Comparison of ENCODE assay signal across 10 mouse cellular contexts in the genomic region with DNA sequence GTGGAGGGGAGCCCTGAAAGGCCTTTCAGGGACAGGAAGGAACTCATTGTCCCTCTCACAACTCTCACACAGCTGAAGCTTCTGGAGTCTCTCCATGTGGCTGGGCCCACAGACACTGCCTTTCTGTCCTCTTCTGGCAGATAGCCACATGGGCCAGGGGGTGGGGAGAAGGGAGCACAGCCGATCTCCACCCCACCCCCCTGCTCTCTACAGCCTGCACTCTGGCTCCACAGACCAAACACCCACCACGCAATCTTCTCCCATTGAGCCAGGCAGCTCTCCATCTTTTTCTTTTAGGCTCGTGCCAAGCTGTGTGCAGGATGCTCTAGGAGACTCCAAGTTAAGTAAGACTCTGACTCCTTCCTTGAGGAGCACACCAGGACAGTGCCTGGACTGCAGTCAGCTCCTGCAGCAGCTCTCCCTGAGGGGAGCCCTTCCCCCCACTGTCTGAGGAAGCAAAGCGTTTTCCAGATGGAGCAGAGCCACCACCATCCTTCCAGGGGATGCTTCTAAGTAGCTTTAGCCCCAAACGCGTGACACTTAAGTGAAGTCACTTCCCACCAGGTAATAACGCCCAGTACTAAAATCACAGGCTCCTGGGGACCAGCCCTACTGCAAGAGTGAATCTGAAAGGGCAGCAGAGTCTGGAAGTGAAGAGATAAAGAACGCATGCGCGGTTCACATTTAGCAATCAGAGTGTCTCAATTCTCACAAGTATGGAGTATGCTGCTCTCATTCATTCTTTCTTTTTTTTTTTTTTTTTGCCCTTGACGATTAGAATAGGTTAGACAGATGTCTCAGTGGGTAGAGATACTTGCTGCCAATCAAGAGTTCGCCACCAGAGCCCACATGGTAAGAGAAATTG. TPM values are rescaled to one million over a fixed set of nuclear protein-coding genes. Genes with fewer than 3 reads are reported as not detected.
DNase-seq lines count a peak whose midpoint lies in the region; ATAC-seq and TF ChIP-seq lines count a peak whose summit lies in the region.
"Had no signal": no experiment of that assay in that cellular context is flagged by ENCODE, and none has a peak within 500 bp of the region (broad histone marks: within the 10 kb centered on the region; RNA-seq: fewer than 3 reads in every experiment).

No protein-coding gene starts in this region.

- in situ Hi-C loops in CH12.LX (cut with MboI; ENCODE audit: low pct_ligation_motif_present, low pct_unique_long_range_greater_than_20kb, low sequenced_read_pairs) = no loop called here

- H3K4me1 ChIP-seq in CH12.LX (ENCODE audit: control insufficient read depth in 1 of 2, insufficient read depth in 2 of 2) = peaks cover 7 to 18% of the 10 kb centered on the region in 2 experiments
- peaks cover 4% of the 10 kb centered on the region for H3K4me1 ChIP-seq in cerebellum, adult 2 months (ENCODE audit: control insufficient read depth, insufficient read depth, low read length)
- 0 out of 2 replicates have a peak, but pooled peaks cover 4% of the 10 kb centered on the region for H3K4me1 ChIP-seq in thymus, adult 2 months (replicated peaks; ENCODE audit: control insufficient read depth, insufficient read depth, low read length)

- H3K36me3 ChIP-seq in CH12.LX (replicated peaks in 1 of 2; ENCODE audit: control insufficient read depth in 1 of 2, insufficient read depth in 1 of 2, low read length in 1 of 2) = peaks cover 31 to 63% of the 10 kb centered on the region in 2 experiments
- H3K36me3 ChIP-seq in thymus, adult 2 months (ENCODE audit: control insufficient read depth, insufficient read depth, low read length) = no peaks in the 10 kb centered on the region
- H3K36me3 ChIP-seq: G1E had no signal

- peak; percentile 76 for ATAC-seq in frontal cortex, adult (ENCODE audit: low TSS enrichment)

- no peaks in the 10 kb centered on the region for H3K9me3 ChIP-seq in CH12.LX (replicated peaks; ENCODE audit: low read length)
- H3K9me3 ChIP-seq: G1E had no signal

- TF ChIP-seq POLR2A in CH12.LX (IDR thresholded peaks at IDR 0.05; ENCODE audit: low read depth, low read length) = no peak
- TF ChIP-seq POLR2A in cerebellum, adult 2 months (IDR thresholded peaks at IDR 0.05; ENCODE audit: borderline replicate concordance, insufficient read depth, low read length) = no peak
- no peak for TF ChIP-seq POLR2A in thymus, adult 2 months (IDR thresholded peaks at IDR 0.05; ENCODE audit: control insufficient read depth, extremely low read depth, insufficient read depth, low read length, poor library complexity)

- TF ChIP-seq RAD21 in CH12.LX (IDR thresholded peaks at IDR 0.05; ENCODE audit: low read depth, low read length) = no peak

- 21% methylated on average over 12 of the region's 12 CpGs for WGBS in cerebellum, adult 2 months
- WGBS in thymus, adult 2 months = 90% methylated on average over 12 of the region's 12 CpGs

- H3K4me2 ChIP-seq in CH12.LX (ENCODE audit: insufficient read depth, low read depth, poor library complexity, severe bottlenecking) = peak overlapping the region; percentile 71

- TF ChIP-seq EP300 in CH12.LX (IDR thresholded peaks at IDR 0.05; ENCODE audit: low read length) = no peak

- H3K4me3 ChIP-seq in CH12.LX (replicated peaks in 1 of 3; ENCODE audit: low read depth in 2 of 3, low read length in 2 of 3, poor library complexity in 1 of 3) = peak overlapping the region; percentile 57 to 66 (median 66)
- peak overlapping the region; percentile 3 for H3K4me3 ChIP-seq in cerebellum, adult 2 months (replicated peaks; ENCODE audit: insufficient read depth, low read depth, low read length)
- peak overlapping the region; percentile 34 for H3K4me3 ChIP-seq in layer of hippocampus, adult 2 months
- no peak overlapping the region for H3K4me3 ChIP-seq in thymus, adult 2 months (ENCODE audit: control insufficient read depth, insufficient read depth, low read length)

- peaks cover 40% of the 10 kb centered on the region for H3K79me2 ChIP-seq in CH12.LX (replicated peaks; ENCODE audit: control insufficient read depth, extremely low read depth, insufficient read depth, poor library complexity, severe bottlenecking)

- H3K27ac ChIP-seq in CH12.LX (ENCODE audit: insufficient read depth, low read depth) = peak overlapping the region; percentile 23; the same call in 1 of the 2 replicates
- peak overlapping the region; percentile 58; the same call in 1 of the 2 replicates for H3K27ac ChIP-seq in cerebellum, adult 2 months (ENCODE audit: insufficient read depth, low read length)
- peak overlapping the region; percentile 91 for H3K27ac ChIP-seq in layer of hippocampus, adult 2 months
- H3K27ac ChIP-seq in thymus, adult 2 months (ENCODE audit: control insufficient read depth, insufficient read depth, low read length) = no peak overlapping the region
- H3K27ac ChIP-seq: kidney, postnatal 0 days had no signal

- no peak for TF ChIP-seq CTCF in CH12.LX (conservative IDR thresholded peaks at IDR 0.05 in 1 of 2, IDR thresholded peaks at IDR 0.05 in 1 of 2; ENCODE audit: low read depth in 2 of 2, low read length in 2 of 2)
- TF ChIP-seq CTCF in cerebellum, adult 2 months (IDR thresholded peaks at IDR 0.05; ENCODE audit: borderline replicate concordance, insufficient read depth, low read depth, low read length) = no peak
- no peak for TF ChIP-seq CTCF in layer of hippocampus, adult 2 months (conservative IDR thresholded peaks at IDR 0.05)
- TF ChIP-seq CTCF in thymus, adult 2 months (IDR thresholded peaks at IDR 0.05; ENCODE audit: borderline replicate concordance, control insufficient read depth, extremely low read depth, insufficient read depth, low read length, poor library complexity) = no peak

- intact Hi-C loops in heart, postnatal 14 days (cut with DNase I) = loop anchor here (5.0 kb wide), 1 partner anchor 33 kb away; no protein-coding TSS in a partner anchor

- peak; percentile 34 for DNase-seq in CH12.LX (ENCODE audit: extremely low read depth)
- DNase-seq in cerebellum, adult 2 months = peak; percentile 61 to 78
- DNase-seq in heart, postnatal 14 days = peak; percentile 81 to 84
- DNase-seq in layer of hippocampus, adult 2 months (ENCODE audit: low spot score in 2 of 2) = peak; percentile 78 to 83
- DNase-seq in lung, postnatal 25 days (ENCODE audit: low spot score) = peak; percentile 25
- peak; percentile 87 for DNase-seq in skeletal muscle tissue, adult 2 months (ENCODE audit: low read depth, low spot score)
- no peak for DNase-seq in thymus, adult 2 months

- H3K9ac ChIP-seq in CH12.LX (ENCODE audit: insufficient read depth, low read depth) = peak overlapping the region; percentile 72

- dilution Hi-C loops in CH12.LX (cut with MboI; ENCODE audit: extremely low pct_ligation_motif_present, extremely low pct_unique_long_range_greater_than_20kb, low sequenced_read_pairs) = no loop called here

- H3K27me3 ChIP-seq in CH12.LX (replicated peaks) = no peaks in the 10 kb centered on the region
- H3K27me3 ChIP-seq in cerebellum, adult 2 months (ENCODE audit: control insufficient read depth, insufficient read depth, low read length) = no peaks in the 10 kb centered on the region
- H3K27me3 ChIP-seq in thymus, adult 2 months (ENCODE audit: control insufficient read depth, insufficient read depth, low read length) = no peaks in the 10 kb centered on the region

TF ChIP-seq in CH12.LX, 34 proteins besides CTCF, POLR2A, EP300 and RAD21:
- 0 out of 2 replicates have a peak, but pooled peaks have one; percentile 39 for TF ChIP-seq CHD2 (IDR thresholded peaks at IDR 0.05; ENCODE audit: low read length)
- 0 out of 2 replicates have a peak, but pooled peaks have one; percentile 48 for TF ChIP-seq MYC (IDR thresholded peaks at IDR 0.05; ENCODE audit: low read depth, low read length)
- TF ChIP-seq TCF12 (IDR thresholded peaks at IDR 0.05; ENCODE audit: low read depth, low read length) = peak; percentile 21; the same call in 1 of the 2 replicates
- TF ChIP-seq USF1 (IDR thresholded peaks at IDR 0.05; ENCODE audit: low read depth, low read length) = no peak

RNA-seq across cellular contexts. Expression of a gene that starts 28.8 kb away (rescaled TPM):
- total RNA-seq in CH12.LX (2012; rRNA removed) (8.9 and 9.1 TPM in 2 replicates), CH12.LX (2014; rRNA removed) (2.9 and 3.7 TPM in 2 replicates)
- polyA plus RNA-seq in CH12.LX (2012; ENCODE audit: insufficient read length, low read depth) = 10.4 and 10.6 TPM in 2 replicates
- polyA plus RNA-seq in cerebellum, adult 2 months (2012; rRNA removed) = 12.3 and 13.5 TPM in 2 replicates
- 10 to 100 TPM; 13.6 to 15.3 TPM for total RNA-seq in heart, postnatal 14 days (2021)
- total RNA-seq in layer of hippocampus, adult 2 months (2021) = 10 to 100 TPM; 37.0 to 38.2 TPM
- polyA plus RNA-seq in thymus, adult 2 months (2012; rRNA removed) = 2.6 and 3.2 TPM in 2 replicates
- polyA plus RNA-seq: G1E had no signal

RNA-seq across cellular contexts. Expression of a gene that starts 44.8 kb away (rescaled TPM):
- 10.1 and 16.5 TPM in 2 replicates for total RNA-seq in CH12.LX (2012; rRNA removed)
- 4.8 and 5.6 TPM in 2 replicates for total RNA-seq in CH12.LX (2014; rRNA removed)
- 15.9 and 17.7 TPM in 2 replicates for polyA plus RNA-seq in CH12.LX (2012; ENCODE audit: insufficient read length, low read depth)
- polyA plus RNA-seq in cerebellum, adult 2 months (2012; rRNA removed) = 30.2 and 33.2 TPM in 2 replicates
- 10 to 100 TPM; 15.3 to 18.3 TPM for total RNA-seq in heart, postnatal 14 days (2021)
- 10 to 100 TPM; 27.5 to 32.0 TPM for total RNA-seq in layer of hippocampus, adult 2 months (2021)
- 17.0 and 18.8 TPM in 2 replicates for polyA plus RNA-seq in thymus, adult 2 months (2012; rRNA removed)

RNA-seq across cellular contexts. Expression of a gene that starts 56.6 kb away (rescaled TPM):
- total RNA-seq in CH12.LX (2012; rRNA removed) (1.6 and 2.6 TPM in 2 replicates), CH12.LX (2014; rRNA removed) (0.66 and 1.6 TPM in 2 replicates)
- 2.1 and 2.2 TPM in 2 replicates for polyA plus RNA-seq in CH12.LX (2012; ENCODE audit: insufficient read length, low read depth)
- 0.72 and 0.95 TPM in 2 replicates for polyA plus RNA-seq in cerebellum, adult 2 months (2012; rRNA removed)
- total RNA-seq in heart, postnatal 14 days (2021) = under 1 TPM in 1 of 2 experiments, not detected in 1; 0.79 TPM
- not detected for total RNA-seq in layer of hippocampus, adult 2 months (2021)
- polyA plus RNA-seq in thymus, adult 2 months (2012; rRNA removed) = 0.96 TPM in 1 of 2 replicates, not detected in the other
- polyA plus RNA-seq: G1E had no signal
